Mouse (Mus musculus) heart, embryonic 16.5 days (tissue): ENCODE results near the gene Ccdc184. TPM values are rescaled to one million over a fixed set of nuclear protein-coding genes. Genes with fewer than 3 reads are reported as not detected.
A peak's percentile ranks its signal among the peaks of the same experiment; 100 is the strongest.

Source experiments
- ATAC-seq: fragments of 200-750 bp; cut with Nextera tagmentation; replicated peaks from 2 replicates; pipeline ENCODE4 v1.8.0; 2017; ENCODE audit warnings: moderate number of reproducible peaks; ENCODE audit not compliant: insufficient read depth, low FRiP score; ENCODE audit errors: extremely low read depth
- H3K27ac ChIP-seq: fragments of 300-500 bp; sonication (generic); 2 replicates; pipeline ENCODE4 v1.5.1; 2014; ENCODE audit warnings: mild to moderate bottlenecking, low read length, control low read depth, moderate library complexity
- H3K27me3 ChIP-seq: fragments of 300-500 bp; sonication (generic); 2 replicates; pipeline ENCODE4 v1.6.1; 2014; ENCODE audit warnings: low read length, mixed read lengths; ENCODE audit not compliant: control insufficient read depth, insufficient read depth
- H3K36me3 ChIP-seq: fragments of 300-500 bp; sonication (generic); 2 replicates; pipeline ENCODE4 v1.6.1; 2014; ENCODE audit not compliant: control insufficient read depth, insufficient read depth
- H3K4me1 ChIP-seq: fragments of 300-500 bp; sonication (generic); 2 replicates; pipeline ENCODE4 v1.6.1; 2014; ENCODE audit warnings: low read length, mixed read lengths; ENCODE audit not compliant: control insufficient read depth, insufficient read depth
- H3K4me2 ChIP-seq: fragments of 300-500 bp; sonication (generic); 2 replicates; pipeline ENCODE4 v1.6.1; 2014; ENCODE audit warnings: low read depth, mild to moderate bottlenecking, control low read depth, low read length
- H3K4me3 ChIP-seq: fragments of 300-500 bp; sonication (generic); 2 replicates; pipeline ENCODE4 v1.5.1; 2014; ENCODE audit warnings: mild to moderate bottlenecking, control low read depth, low read length
- H3K9ac ChIP-seq: fragments of 300-500 bp; sonication (generic); 2 replicates; pipeline ENCODE4 v1.6.1; 2014; ENCODE audit warnings: low read length, control low read depth
- H3K9me3 ChIP-seq: fragments of 300-500 bp; sonication (generic); replicated peaks from 2 replicates; pipeline ENCODE4 v1.6.1; 2016; ENCODE audit warnings: low read length; ENCODE audit not compliant: control insufficient read depth
- WGBS: fragments of 180-500 bp; shearing (Covaris S2); extraction: QIAGEN DNeasy Blood & Tissue Kit; methylation state at CpG from one replicate; pipeline ENCODE4 v1.1.7; 2014; 5-methylcytosine and 5-hydroxymethylcytosine counted together
- polyA plus RNA-seq: library from polyadenylated mRNA; unstranded; fragments of >200 nt; fragmentation: Nextera tagmentation; extraction: Ambion mirVana; gene quantifications from 2 replicates; pipeline ENCODE4 v1.2.1, GENCODE M21; 2015

Gene Ccdc184
- polyA plus RNA-seq, 1 experiment from 2014 or later = 1.2 TPM

- Histone ChIP-seq H3K4me2 (no peak overlapping the region), H3K4me1 (peaks cover 12% of the 10 kb centered on the region), H3K27ac (no peak overlapping the region), H3K9me3 (no peaks in the 10 kb centered on the region), H3K4me3 (no peak overlapping the region), H3K27me3 (no peaks in the 10 kb centered on the region), H3K9ac (no peak overlapping the region), H3K36me3 (no peaks in the 10 kb centered on the region)
- ATAC-seq = no peak
- WGBS = 73% methylated on average over 7 of the region's 7 CpGs
Observed at GRCm38 (mm10) chr15:98152916-98153315, 14.0 kb upstream of the Ccdc184 start.

GRCm38 (mm10) chr15:98153625-98154024 is 13.3 kb upstream of the Ccdc184 start:
- H3K9me3 ChIP-seq = no peaks in the 10 kb centered on the region
- no peak overlapping the region for H3K4me3 ChIP-seq
- ATAC-seq = no peak
- 37% methylated on average over 3 of the region's 3 CpGs for WGBS
- no peaks in the 10 kb centered on the region for H3K36me3 ChIP-seq
- no peak overlapping the region for H3K27ac ChIP-seq
- peak overlapping the region; percentile 21; the same call in 1 of the 2 replicates for H3K9ac ChIP-seq
- H3K4me1 ChIP-seq = peaks cover 7% of the 10 kb centered on the region; the same call in 1 of the 2 replicates
- no peak overlapping the region for H3K4me2 ChIP-seq
- no peaks in the 10 kb centered on the region for H3K27me3 ChIP-seq

GRCm38 (mm10) chr15:98154146-98154545 is 12.8 kb upstream of the Ccdc184 start:
- Histone ChIP-seq H3K9ac (no peak overlapping the region), H3K36me3 (no peaks in the 10 kb centered on the region), H3K4me1 (peaks cover 4% of the 10 kb centered on the region; the same call in 1 of the 2 replicates), H3K27me3 (no peaks in the 10 kb centered on the region), H3K4me3 (no peak overlapping the region), H3K27ac (no peak overlapping the region), H3K4me2 (no peak overlapping the region), H3K9me3 (no peaks in the 10 kb centered on the region)
- no peak for ATAC-seq
- 55% methylated on average over 4 of the region's 4 CpGs for WGBS

- H3K4me1 ChIP-seq = peaks cover 3% of the 10 kb centered on the region; the same call in 1 of the 2 replicates
- no peak overlapping the region for H3K27ac ChIP-seq
- no peaks in the 10 kb centered on the region for H3K27me3 ChIP-seq
- ATAC-seq = no peak
- no peak overlapping the region for H3K4me2 ChIP-seq
- no peak overlapping the region for H3K9ac ChIP-seq
- H3K9me3 ChIP-seq = no peaks in the 10 kb centered on the region
- 85% methylated on average over 3 of the region's 3 CpGs for WGBS
- no peak overlapping the region for H3K4me3 ChIP-seq
- no peaks in the 10 kb centered on the region for H3K36me3 ChIP-seq
Observed at GRCm38 (mm10) chr15:98154631-98155030, 12.3 kb upstream of the Ccdc184 start.

- H3K4me3 ChIP-seq = no peak overlapping the region
- ATAC-seq = no peak
- H3K27ac ChIP-seq = no peak overlapping the region
- H3K27me3 ChIP-seq = no peaks in the 10 kb centered on the region
- WGBS = 85% methylated on average over 5 of the region's 5 CpGs
- no peaks in the 10 kb centered on the region for H3K9me3 ChIP-seq
- no peaks in the 10 kb centered on the region for H3K36me3 ChIP-seq
- H3K9ac ChIP-seq = no peak overlapping the region
- H3K4me2 ChIP-seq = no peak overlapping the region
- no peaks in the 10 kb centered on the region for H3K4me1 ChIP-seq
Observed at GRCm38 (mm10) chr15:98155272-98155671, 11.7 kb upstream of the Ccdc184 start.

- H3K36me3 ChIP-seq = no peaks in the 10 kb centered on the region
- no peaks in the 10 kb centered on the region for H3K9me3 ChIP-seq
- H3K4me3 ChIP-seq = no peak overlapping the region
- no peak overlapping the region for H3K27ac ChIP-seq
- no peak overlapping the region for H3K9ac ChIP-seq
- no peaks in the 10 kb centered on the region for H3K27me3 ChIP-seq
- H3K4me1 ChIP-seq = no peaks in the 10 kb centered on the region
- no peak for ATAC-seq
- WGBS = 54% methylated on average over 4 of the region's 4 CpGs
- no peak overlapping the region for H3K4me2 ChIP-seq
Observed at GRCm38 (mm10) chr15:98155944-98156343, 11.0 kb upstream of the Ccdc184 start.

- H3K4me3 ChIP-seq = no peak overlapping the region
- ATAC-seq = no peak
- 47% methylated on average over 1 of the region's 1 CpGs for WGBS
- H3K9ac ChIP-seq = no peak overlapping the region
- peaks cover 2% of the 10 kb centered on the region for H3K4me1 ChIP-seq
- H3K27me3 ChIP-seq = no peaks in the 10 kb centered on the region
- H3K9me3 ChIP-seq = no peaks in the 10 kb centered on the region
- no peak overlapping the region for H3K27ac ChIP-seq
- H3K4me2 ChIP-seq = no peak overlapping the region
- H3K36me3 ChIP-seq = no peaks in the 10 kb centered on the region
Observed at GRCm38 (mm10) chr15:98157253-98157652, 9.7 kb upstream of the Ccdc184 start.

GRCm38 (mm10) chr15:98161026-98161805 is 5.7 kb upstream of the Ccdc184 start:
- Histone ChIP-seq H3K9ac (no peak overlapping the region), H3K27ac (no peak overlapping the region), H3K36me3 (no peaks in the 10 kb centered on the region), H3K4me2 (no peak overlapping the region), H3K9me3 (no peaks in the 10 kb centered on the region), H3K4me1 (peaks cover 6% of the 10 kb centered on the region), H3K4me3 (no peak overlapping the region), H3K27me3 (peaks cover 8% of the 10 kb centered on the region)
- WGBS = 67% methylated on average over 19 of the region's 19 CpGs
- ATAC-seq = no peak

- no peaks in the 10 kb centered on the region for H3K9me3 ChIP-seq
- 36% methylated on average over 4 of the region's 4 CpGs for WGBS
- no peak for ATAC-seq
- peaks cover 15% of the 10 kb centered on the region for H3K27me3 ChIP-seq
- H3K27ac ChIP-seq = peak overlapping the region; percentile 45; the same call in 1 of the 2 replicates
- H3K4me1 ChIP-seq = peaks cover 13% of the 10 kb centered on the region
- H3K4me3 ChIP-seq = no peak overlapping the region
- no peak overlapping the region for H3K4me2 ChIP-seq
- no peak overlapping the region; the same call in 1 of the 2 replicates for H3K9ac ChIP-seq
- H3K36me3 ChIP-seq = no peaks in the 10 kb centered on the region
Observed at GRCm38 (mm10) chr15:98162561-98162960, 4.4 kb upstream of the Ccdc184 start.
